Mouse (Mus musculus) MEL-GATA-1-ER (cell line): Measurements from ENCODE around the gene Mvk.

Experiments
- DNase-seq: peaks from one replicate; pipeline ENCODE4 v3.0.0-alpha.2; 2012; ENCODE audit warnings: low read depth; ENCODE audit errors: extremely low read depth

The Mvk gene

GRCm38 (mm10) chr5:114443566-114444367 is at the start of gene Mvk, which contains the start of gene Mmab:
Mvk (plus strand) TSS chr5:114444269.
Mmab (minus strand) TSS chr5:114444060.
- DNase-seq: peak; percentile 98

- no peak for DNase-seq
Observed at GRCm38 (mm10) chr5:114406592-114406991, 37.5 kb upstream of the Mvk start.

- DNase-seq: no peak
Observed at GRCm38 (mm10) chr5:114407269-114407668, 36.8 kb upstream of the Mvk start.

- DNase-seq: no peak
Observed at GRCm38 (mm10) chr5:114407810-114408209, 36.3 kb upstream of the Mvk start.

GRCm38 (mm10) chr5:114408846-114409245 is 35.2 kb upstream of the Mvk start:
- no peak for DNase-seq

GRCm38 (mm10) chr5:114410429-114410828 is 33.6 kb upstream of the Mvk start:
- DNase-seq: no peak

- DNase-seq: no peak
Observed at GRCm38 (mm10) chr5:114412361-114412998, 31.6 kb upstream of the Mvk start.

- no peak for DNase-seq
Observed at GRCm38 (mm10) chr5:114413067-114413735, 30.9 kb upstream of the Mvk start.

GRCm38 (mm10) chr5:114415606-114416005 is 28.5 kb upstream of the Mvk start:
- DNase-seq: no peak

GRCm38 (mm10) chr5:114416855-114417254 is 27.2 kb upstream of the Mvk start:
- DNase-seq: no peak

- DNase-seq: no peak
Observed at GRCm38 (mm10) chr5:114418541-114418940, 25.5 kb upstream of the Mvk start.

- no peak for DNase-seq
Observed at GRCm38 (mm10) chr5:114421561-114422298, 22.3 kb upstream of the Mvk start.

GRCm38 (mm10) chr5:114422591-114422990 is 21.5 kb upstream of the Mvk start:
- DNase-seq: no peak

- DNase-seq: no peak
Observed at GRCm38 (mm10) chr5:114423961-114424360, 20.1 kb upstream of the Mvk start.

- no peak for DNase-seq
Observed at GRCm38 (mm10) chr5:114426732-114427131, 17.3 kb upstream of the Mvk start.

- DNase-seq: no peak
Observed at GRCm38 (mm10) chr5:114428621-114429020, 15.4 kb upstream of the Mvk start.

- DNase-seq: no peak
Observed at GRCm38 (mm10) chr5:114429781-114430180, 14.3 kb upstream of the Mvk start.

GRCm38 (mm10) chr5:114434359-114434758 is 9.7 kb upstream of the Mvk start:
- no peak for DNase-seq

- DNase-seq: no peak
Observed at GRCm38 (mm10) chr5:114435588-114435987, 8.5 kb upstream of the Mvk start.

GRCm38 (mm10) chr5:114444368-114444692 is 261 bp downstream of the Mvk start:
- DNase-seq: no peak

- DNase-seq: no peak
Observed at GRCm38 (mm10) chr5:114449011-114449410, 4.9 kb downstream of the Mvk start.

GRCm38 (mm10) chr5:114456287-114456686 is 12.2 kb downstream of the Mvk start:
- DNase-seq: no peak
